Mouse (Mus musculus) liver (tissue): ENCODE measurements at regions not wholly inside any gene's neighbourhood (a gene's known extent, or its start where the extent isn't known, plus 50 kb on each side); places are given as distances from the start of the nearest gene placed in this dataset.
"Not testable (repeated sequence)": the region's sequence is repeated elsewhere in the genome, so short reads cannot be mapped to it uniquely, and the experiment has no call there.

Experiments used
- DNase-seq: peaks from one replicate; pipeline ENCODE4 v3.0.0-alpha.2; 2020; ENCODE audit warnings: mixed read lengths

DNA sequence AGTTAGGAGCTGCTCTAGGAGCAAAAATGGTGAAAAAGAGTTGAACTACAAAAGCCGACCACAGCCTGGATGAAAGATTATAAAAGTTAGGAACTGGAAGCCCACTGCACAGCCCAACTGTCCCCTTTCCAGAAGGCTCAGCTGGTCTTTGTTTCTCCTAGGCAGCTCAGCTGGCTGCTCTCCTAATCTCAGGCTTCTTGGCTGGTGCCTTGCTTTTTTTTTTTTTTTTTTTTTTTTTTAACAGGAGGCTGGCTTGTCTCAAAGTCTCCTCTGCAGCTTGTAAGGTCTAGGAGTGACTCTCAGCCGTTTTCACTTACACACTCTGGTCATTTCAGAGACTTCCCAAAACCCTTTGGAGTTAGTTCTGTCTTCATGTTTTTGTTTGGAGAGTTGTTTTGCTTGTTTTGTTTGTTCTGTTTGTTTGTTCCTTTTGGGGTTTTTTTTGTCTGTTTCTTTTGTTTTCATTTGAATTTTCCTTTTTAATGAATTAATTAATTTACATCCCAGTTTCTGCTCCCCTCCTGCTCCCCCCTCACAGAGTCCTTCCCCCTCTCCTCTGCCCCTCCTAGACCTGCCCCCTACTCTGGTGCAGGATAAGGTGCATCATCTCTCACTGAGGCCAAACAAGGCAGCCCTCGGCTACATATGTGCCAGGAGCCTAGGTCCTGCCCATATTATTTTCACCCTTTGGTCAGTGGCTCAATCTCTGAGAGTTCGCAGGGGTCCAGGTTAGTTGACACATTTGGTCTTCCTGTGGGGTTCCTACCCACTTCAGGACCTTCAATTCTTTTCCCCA, 225.6 kb upstream of the Gm11146 start:
- peak; percentile 5 for DNase-seq

DNA sequence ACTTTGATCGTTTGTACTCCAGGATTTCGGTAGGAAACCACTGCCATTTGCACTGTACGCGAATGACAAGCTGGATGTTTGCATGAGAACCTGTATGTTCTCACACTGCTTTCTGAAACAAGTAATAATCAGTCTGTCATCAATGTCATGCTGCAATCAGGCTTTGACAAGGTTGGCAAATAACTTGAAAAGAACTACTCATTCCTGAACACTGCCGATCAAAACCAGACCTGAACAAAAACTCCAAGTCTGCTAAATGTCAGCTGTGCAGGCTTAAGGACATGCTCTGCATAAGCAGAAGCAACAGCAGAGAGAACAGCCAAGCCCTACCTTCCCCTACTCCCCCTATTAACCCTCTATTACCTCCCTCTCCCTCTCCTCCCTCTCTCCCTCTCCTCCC, 197.8 kb upstream of the Gm11146 start:
- no peak for DNase-seq

GRCm38 (mm10) chr16:77796926-77797325, 195.0 kb upstream of the Gm11146 start:
- DNase-seq: no peak

GRCm38 (mm10) chr16:77789652-77790051, 187.8 kb upstream of the Gm11146 start:
- DNase-seq: no peak

- no peak for DNase-seq
Observed at GRCm38 (mm10) chr16:77789206-77789605, 187.3 kb upstream of the Gm11146 start.

- DNase-seq: no peak
Observed at GRCm38 (mm10) chr16:77788781-77789150, 186.9 kb upstream of the Gm11146 start.

GRCm38 (mm10) chr16:77788041-77788780, 186.3 kb upstream of the Gm11146 start:
- no peak for DNase-seq

- no peak for DNase-seq
Observed at GRCm38 (mm10) chr16:77787025-77787424, 185.1 kb upstream of the Gm11146 start.

GRCm38 (mm10) chr16:77779019-77779418, 177.1 kb upstream of the Gm11146 start:
- no peak for DNase-seq

DNA sequence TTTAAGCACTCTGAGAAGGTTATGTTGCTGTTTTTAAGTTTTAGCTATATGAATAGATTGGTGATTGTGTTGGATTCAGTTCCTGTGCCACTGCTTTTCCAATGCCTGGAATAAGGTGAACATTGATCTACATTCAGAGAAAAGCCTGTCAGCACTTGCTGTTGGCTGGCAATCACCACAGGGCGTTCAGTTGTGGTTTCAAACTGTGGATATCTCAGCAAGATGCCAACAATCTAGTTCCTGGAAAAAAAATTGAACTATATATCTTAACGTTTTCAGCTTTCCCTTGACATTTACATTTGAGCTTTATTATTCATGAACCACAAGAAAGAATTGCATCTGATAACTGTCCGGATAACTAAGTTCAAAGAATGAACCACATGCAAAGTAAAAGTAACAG, 170.2 kb upstream of the Gm11146 start:
- no peak for DNase-seq

DNA sequence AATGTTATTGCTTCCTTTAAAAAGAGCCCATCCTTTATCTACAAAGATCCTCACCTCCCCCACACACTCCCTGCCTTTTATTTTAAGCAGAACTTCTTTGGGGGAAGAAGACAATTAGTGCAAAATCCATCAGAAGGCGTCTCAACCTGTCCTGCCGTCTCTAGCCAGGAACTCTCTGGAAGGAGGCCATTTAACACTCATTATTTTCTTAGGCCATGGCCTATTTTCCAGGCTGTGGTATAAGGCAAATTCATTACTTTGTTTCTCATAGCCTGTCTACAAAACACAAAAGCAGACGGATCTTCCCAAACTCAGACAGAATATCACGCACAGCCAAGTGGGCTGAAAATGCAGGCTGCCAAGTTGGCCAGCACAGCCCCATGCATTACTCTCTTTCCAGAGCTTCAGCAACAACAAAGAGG, 159.0 kb upstream of the Gm11146 start:
- no peak for DNase-seq

DNA sequence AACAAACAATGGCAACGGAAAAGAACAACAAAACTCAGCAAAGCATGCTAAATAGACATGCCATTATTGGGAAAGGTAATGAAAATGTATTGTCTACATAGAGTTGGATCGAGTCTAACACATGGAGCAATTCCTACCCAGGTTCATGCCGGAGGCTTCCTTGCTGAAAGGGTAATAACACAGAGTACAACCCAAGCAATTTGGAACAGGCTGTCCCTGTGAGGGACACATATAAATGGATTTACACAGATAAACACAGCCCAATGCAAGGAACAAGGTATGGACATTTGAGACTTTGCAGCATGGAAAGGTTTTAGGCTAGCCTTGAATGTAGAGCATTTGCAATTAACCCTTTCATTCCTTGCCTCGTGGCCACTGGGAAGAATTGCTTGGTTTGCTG, 158.6 kb upstream of the Gm11146 start:
- DNase-seq: no peak

DNA sequence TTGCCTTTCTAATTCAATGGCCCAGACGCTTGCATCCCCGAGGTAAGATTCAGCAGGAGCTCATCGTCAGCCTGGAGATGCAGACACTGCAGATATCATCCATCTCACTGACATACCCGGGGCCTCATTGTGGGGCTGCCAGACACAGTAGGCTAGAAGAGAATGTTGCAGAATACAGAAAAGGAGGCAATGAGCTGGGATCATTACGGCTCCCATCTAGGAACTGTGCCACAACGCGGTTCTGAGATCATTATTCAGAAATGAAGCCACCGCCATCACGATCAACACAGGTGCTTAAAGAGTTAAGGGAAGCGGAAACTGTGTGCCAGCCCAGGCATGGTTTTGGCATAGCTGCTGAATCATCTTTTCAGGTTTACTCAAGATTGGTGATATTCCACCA, 158.1 kb upstream of the Gm11146 start:
- no peak for DNase-seq

DNA sequence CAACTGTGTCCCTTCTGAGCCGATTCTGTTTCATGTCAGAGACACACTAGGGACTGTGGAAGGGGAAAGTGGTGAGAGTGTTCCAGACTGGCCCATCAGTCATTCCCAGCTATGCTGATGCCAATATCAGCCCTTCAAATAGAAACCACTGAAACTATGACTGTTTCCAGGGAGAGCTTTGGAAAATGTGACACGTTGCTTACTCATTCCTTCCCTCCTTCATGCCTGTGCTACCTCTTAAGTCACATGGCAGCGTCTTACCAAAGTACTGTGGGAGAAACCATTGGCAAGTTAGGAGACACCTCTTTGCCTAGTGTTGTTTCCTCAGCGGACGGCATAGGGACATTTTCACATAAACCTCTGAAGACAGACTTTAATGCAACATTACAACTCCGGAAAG, 153.0 kb upstream of the Gm11146 start:
- no peak for DNase-seq

GRCm38 (mm10) chr16:77749474-77749873, 147.6 kb upstream of the Gm11146 start:
- DNase-seq: no peak

- DNase-seq: no peak
Observed at GRCm38 (mm10) chr16:77743838-77744237, 141.9 kb upstream of the Gm11146 start.

DNA sequence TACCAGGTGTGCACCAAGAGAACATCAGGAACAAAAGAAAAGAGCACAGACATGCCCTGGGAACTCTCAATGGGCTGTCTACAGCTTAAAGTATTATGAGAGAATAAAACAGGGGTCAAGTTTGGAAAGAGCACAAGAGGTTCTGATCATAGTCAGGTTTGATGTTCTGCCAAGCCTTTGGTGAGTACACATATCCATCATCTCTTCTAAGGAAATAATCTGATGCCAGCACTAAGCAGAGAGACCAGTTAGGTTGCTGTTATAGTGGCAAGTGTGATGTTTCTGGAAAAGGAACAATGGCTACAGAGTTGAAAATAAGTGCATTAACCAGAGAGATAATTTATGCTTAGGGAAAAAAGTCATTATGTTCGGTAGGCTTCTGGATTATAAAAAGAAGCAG, 136.9 kb upstream of the Gm11146 start:
- no peak for DNase-seq

GRCm38 (mm10) chr16:77719377-77719776, 117.5 kb upstream of the Gm11146 start:
- no peak for DNase-seq

DNA sequence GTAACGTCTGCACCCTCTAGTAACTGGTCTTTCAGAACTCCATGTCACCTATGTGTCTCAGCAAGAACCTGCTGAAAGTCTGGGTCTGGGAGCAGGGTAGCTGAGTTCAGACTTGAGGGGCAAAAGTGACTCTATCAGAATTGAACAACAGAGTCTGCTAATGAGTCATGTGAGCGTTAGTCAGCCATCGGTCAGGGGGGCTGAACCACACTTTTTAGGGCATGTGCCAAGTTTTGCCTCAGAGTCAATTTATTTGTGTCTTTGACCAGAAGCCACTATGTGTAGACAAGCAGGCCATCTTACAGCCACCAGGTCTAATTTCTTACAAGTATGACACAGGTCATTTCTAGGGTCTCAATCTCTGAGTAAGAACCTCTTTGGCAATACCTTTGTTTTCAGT, 115.9 kb upstream of the Gm11146 start:
- not testable (repeated sequence) for DNase-seq

DNA sequence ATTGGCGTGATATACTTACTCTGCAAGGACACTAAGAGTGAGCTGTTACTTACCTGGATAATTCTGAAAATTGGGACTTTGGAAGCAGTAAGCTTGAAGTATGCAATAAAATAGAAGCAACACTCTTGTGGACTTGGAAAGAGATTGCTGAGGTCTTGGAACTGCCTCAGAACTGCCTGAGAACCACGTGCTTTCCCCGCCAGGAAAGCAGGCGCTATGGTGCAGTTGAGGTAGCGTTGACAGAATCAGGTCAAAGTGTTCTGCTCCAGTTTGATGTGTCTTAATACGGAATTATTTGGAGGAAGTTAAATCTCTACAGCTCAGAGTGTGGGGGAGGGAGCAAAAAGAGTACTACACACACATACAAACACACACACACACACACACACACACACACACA, 102.8 kb upstream of the Gm11146 start:
- no peak for DNase-seq

DNA sequence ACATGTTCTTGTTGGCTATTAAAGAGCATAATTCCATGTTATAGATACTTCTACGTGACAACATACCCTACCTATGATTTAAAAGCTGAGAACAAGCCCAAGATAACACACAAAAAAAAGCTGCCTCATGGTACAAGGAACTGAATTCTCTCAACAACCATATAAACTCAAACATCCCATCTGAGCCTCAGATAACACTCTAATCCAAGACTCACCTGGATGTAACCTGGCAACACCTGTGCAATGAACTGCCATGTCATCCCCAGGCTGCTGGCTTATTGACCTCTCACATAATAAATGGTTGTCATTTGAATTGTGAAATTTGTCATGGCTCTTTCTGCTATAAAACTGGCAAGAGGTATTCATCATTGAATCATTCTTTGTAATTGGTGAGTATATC, 93.5 kb upstream of the Gm11146 start:
- DNase-seq: no peak

DNA sequence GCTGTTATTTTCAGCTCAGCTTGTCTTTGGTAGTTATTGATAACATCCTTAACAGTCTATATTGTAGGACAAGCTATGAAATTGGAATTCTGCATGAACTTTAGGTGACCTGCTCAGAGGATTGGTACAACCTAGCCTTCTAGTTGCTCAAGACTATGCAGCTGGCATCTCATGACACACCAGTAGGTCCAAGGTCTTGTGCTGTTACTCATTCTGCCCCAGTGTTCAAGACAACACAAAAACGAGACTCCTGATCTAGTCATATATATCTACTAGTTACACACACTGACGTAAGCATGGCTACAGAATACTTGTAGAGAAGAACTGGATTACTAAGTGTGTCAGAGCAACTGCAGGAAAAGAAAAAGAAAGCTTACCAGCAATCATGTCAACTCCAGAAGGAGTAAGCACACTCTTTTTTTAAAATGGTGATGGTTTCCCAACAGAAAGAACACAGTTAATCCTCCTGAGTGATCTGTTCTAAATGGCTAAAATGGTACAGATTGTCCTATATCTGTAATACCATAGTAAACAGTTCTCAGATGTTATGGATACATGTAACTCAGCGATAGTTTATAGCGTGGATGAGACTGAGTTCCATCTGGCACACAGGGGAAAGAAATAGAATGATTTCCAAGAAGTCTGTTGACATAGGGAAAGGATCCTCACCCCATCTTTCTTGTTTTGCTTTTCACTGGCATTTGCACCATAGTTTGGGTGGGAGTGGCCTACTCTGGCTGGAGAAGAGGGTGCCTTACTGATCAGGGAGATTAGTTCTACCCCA, 85.4 kb upstream of the Gm11146 start:
- no peak for DNase-seq

DNA sequence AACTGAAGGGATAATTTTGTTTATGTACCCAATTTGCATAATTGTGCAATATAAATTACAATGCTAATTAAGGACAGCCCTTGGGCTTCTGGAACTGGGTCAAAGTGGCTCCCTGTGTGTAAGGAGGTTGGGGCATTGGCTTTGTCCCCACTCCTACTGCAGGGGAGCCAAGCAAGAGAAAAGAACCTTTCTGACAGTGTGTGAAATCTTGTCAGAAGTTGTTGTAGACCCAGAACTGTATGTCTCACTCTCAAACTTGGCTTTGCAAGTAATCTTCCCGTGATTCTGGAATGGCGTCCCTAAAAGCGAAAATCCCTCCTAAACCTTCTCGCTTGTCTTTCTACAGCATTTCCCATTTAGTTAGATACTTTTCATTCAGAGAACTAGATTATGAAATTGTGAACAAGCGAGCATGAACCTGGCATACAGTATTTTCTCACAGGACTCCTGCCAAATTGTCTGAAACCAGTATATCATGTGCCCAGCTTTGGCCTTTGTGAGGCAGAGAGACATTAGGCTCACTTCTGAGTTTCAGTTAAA, 83.8 kb upstream of the Gm11146 start:
- no peak for DNase-seq
